Comparison of ENCODE assay signal across 14 mouse cellular contexts in the genomic region with DNA sequence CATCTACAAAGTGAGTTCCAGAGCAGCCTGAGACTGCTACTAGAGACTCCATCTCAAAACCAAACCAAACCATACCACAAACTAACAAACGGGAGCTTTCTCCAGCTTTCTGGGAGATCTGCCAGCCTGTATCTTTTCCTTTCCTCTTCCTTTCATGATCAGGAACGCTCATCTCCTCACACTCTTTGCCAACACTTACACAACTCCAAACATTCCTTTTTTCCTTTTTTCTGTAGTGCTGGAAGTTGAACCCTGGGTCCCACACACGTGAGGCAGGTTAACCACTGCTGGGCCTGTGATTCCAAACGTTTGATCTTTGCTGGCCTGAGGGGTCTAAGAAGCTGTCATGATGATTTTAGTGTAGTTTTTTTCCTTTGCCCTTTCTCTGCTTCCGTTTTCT. TPM values are rescaled to one million over a fixed set of nuclear protein-coding genes. Genes with fewer than 3 reads are reported as not detected.
A peak's percentile ranks its signal among the peaks of the same experiment; 100 is the strongest.
DNase-seq lines count a peak whose midpoint lies in the region; ATAC-seq and TF ChIP-seq lines count a peak whose summit lies in the region.
"Had no signal": no experiment of that assay in that cellular context is flagged by ENCODE, and none has a peak within 500 bp of the region (broad histone marks: within the 10 kb centered on the region; RNA-seq: fewer than 3 reads in every experiment).

No protein-coding gene starts in this region.

- H3K4me1 ChIP-seq in heart, postnatal 0 days (ENCODE audit: control insufficient read depth, insufficient read depth), result peaks cover 8% of the 10 kb centered on the region; the same call in 1 of the 2 replicates
- 0 out of 2 replicates have a peak, but pooled peaks cover 9% of the 10 kb centered on the region for H3K4me1 ChIP-seq in embryonic facial prominence, embryonic 14.5 days (ENCODE audit: control insufficient read depth, insufficient read depth, low read length)
- H3K4me1 ChIP-seq in liver, embryonic 11.5 days (replicated peaks; ENCODE audit: control insufficient read depth, insufficient read depth, low read length), result peaks cover 12% of the 10 kb centered on the region
- peaks cover 4% of the 10 kb centered on the region; the same call in 1 of the 2 replicates for H3K4me1 ChIP-seq in hindbrain, embryonic 12.5 days

- TF ChIP-seq CTCF in heart, postnatal 0 days (IDR thresholded peaks at IDR 0.05; ENCODE audit: low read depth), result no peak

- H3K4me3 ChIP-seq in heart, postnatal 0 days (ENCODE audit: low read depth, low read length), result no peak overlapping the region
- H3K4me3 ChIP-seq in embryonic facial prominence, embryonic 14.5 days (ENCODE audit: low read depth, low read length), result no peak overlapping the region
- H3K4me3 ChIP-seq in liver, embryonic 11.5 days (ENCODE audit: low read depth, low read length), result no peak overlapping the region
- H3K4me3 ChIP-seq in hindbrain, embryonic 12.5 days, result no peak overlapping the region
- H3K4me3 ChIP-seq: megakaryocyte, embryonic 14.5 days had no signal

- H3K9ac ChIP-seq in heart, postnatal 0 days (replicated peaks; ENCODE audit: low read depth, low read length), result no peak overlapping the region
- no peak overlapping the region for H3K9ac ChIP-seq in embryonic facial prominence, embryonic 14.5 days (ENCODE audit: low read depth, low read length)
- H3K9ac ChIP-seq in liver, embryonic 11.5 days (ENCODE audit: low read depth, low read length), result no peak overlapping the region
- no peak overlapping the region for H3K9ac ChIP-seq in hindbrain, embryonic 12.5 days

- H3K4me2 ChIP-seq in heart, postnatal 0 days (ENCODE audit: low read depth, low read length), result no peak overlapping the region
- no peak overlapping the region for H3K4me2 ChIP-seq in embryonic facial prominence, embryonic 14.5 days (ENCODE audit: low read depth, low read length)
- peak overlapping the region; percentile 23; the same call in 1 of the 2 replicates for H3K4me2 ChIP-seq in liver, embryonic 11.5 days
- no peak overlapping the region for H3K4me2 ChIP-seq in hindbrain, embryonic 12.5 days (replicated peaks)

- intact Hi-C loops in left cerebral cortex, postnatal 36 days (cut with DNase I), result no loop called here

- WGBS in heart, postnatal 0 days, result 30% methylated on average over 5 of the region's 5 CpGs
- WGBS in embryonic facial prominence, embryonic 14.5 days, result 25% methylated on average over 5 of the region's 5 CpGs
- WGBS in liver, embryonic 11.5 days, result 44% methylated on average over 5 of the region's 5 CpGs
- WGBS in hindbrain, embryonic 12.5 days, result 60% methylated on average over 5 of the region's 5 CpGs

- no peaks in the 10 kb centered on the region for H3K9me3 ChIP-seq in heart, postnatal 0 days (replicated peaks; ENCODE audit: control insufficient read depth, low read length)
- H3K9me3 ChIP-seq in embryonic facial prominence, embryonic 14.5 days (ENCODE audit: control insufficient read depth, low read length), result no peaks in the 10 kb centered on the region
- H3K9me3 ChIP-seq in liver, embryonic 11.5 days (ENCODE audit: control insufficient read depth, low read length), result no peaks in the 10 kb centered on the region
- no peaks in the 10 kb centered on the region for H3K9me3 ChIP-seq in hindbrain, embryonic 12.5 days (replicated peaks)
- H3K9me3 ChIP-seq: megakaryocyte, embryonic 14.5 days had no signal

- DNase-seq in heart, postnatal 0 days (ENCODE audit: low spot score), result peak; percentile 26
- DNase-seq in heart, adult 11 months, result no peak
- DNase-seq in 3T3-L1 (ENCODE audit: low read depth, low spot score), result peak; percentile 45
- peak; percentile 55 for DNase-seq in embryonic facial prominence, embryonic 14.5 days (ENCODE audit: low spot score)
- DNase-seq in liver, embryonic 11.5 days (ENCODE audit: low spot score), result no peak
- no peak for DNase-seq in left cerebral cortex, postnatal 36 days (ENCODE audit: low spot score in 2 of 2)
- DNase-seq in layer of hippocampus, adult 11-12 months (ENCODE audit: low spot score), result no peak
- DNase-seq: adrenal gland, postnatal 10 days; embryo, embryonic 11 days; gastrocnemius, postnatal 25 days; heart, postnatal 4 days; right cerebral cortex, postnatal 25 days had no signal

- ATAC-seq in heart, postnatal 0 days (ENCODE audit: insufficient read depth, low read depth), result no peak
- ATAC-seq in embryonic facial prominence, embryonic 14.5 days (ENCODE audit: low read depth), result no peak
- no peak for ATAC-seq in liver, embryonic 11.5 days (replicated peaks; ENCODE audit: low FRiP score)
- ATAC-seq in hindbrain, embryonic 12.5 days (ENCODE audit: low FRiP score), result no peak

- H3K27ac ChIP-seq in heart, postnatal 0 days (ENCODE audit: low read depth), result peak overlapping the region; percentile 41; the same call in 1 of the 2 replicates
- H3K27ac ChIP-seq in embryonic facial prominence, embryonic 14.5 days (replicated peaks; ENCODE audit: low read depth, low read length), result no peak overlapping the region; the same call in 1 of the 2 replicates
- H3K27ac ChIP-seq in liver, embryonic 11.5 days (ENCODE audit: low read depth, low read length), result peak overlapping the region; percentile 77
- no peak overlapping the region for H3K27ac ChIP-seq in hindbrain, embryonic 12.5 days

- no peak for TF ChIP-seq EP300 in heart, postnatal 0 days (IDR thresholded peaks at IDR 0.05; ENCODE audit: low read depth)

- no peaks in the 10 kb centered on the region for H3K36me3 ChIP-seq in heart, postnatal 0 days (replicated peaks; ENCODE audit: control insufficient read depth, insufficient read depth, low read length)
- no peaks in the 10 kb centered on the region for H3K36me3 ChIP-seq in embryonic facial prominence, embryonic 14.5 days (ENCODE audit: control insufficient read depth, insufficient read depth, low read length)
- H3K36me3 ChIP-seq in liver, embryonic 11.5 days (ENCODE audit: control insufficient read depth, insufficient read depth, low read length), result no peaks in the 10 kb centered on the region
- H3K36me3 ChIP-seq in hindbrain, embryonic 12.5 days, result no peaks in the 10 kb centered on the region

- H3K27me3 ChIP-seq in heart, postnatal 0 days (ENCODE audit: control insufficient read depth, insufficient read depth, low read length), result no peaks in the 10 kb centered on the region
- H3K27me3 ChIP-seq in embryonic facial prominence, embryonic 14.5 days (replicated peaks; ENCODE audit: control insufficient read depth, insufficient read depth, low read length), result no peaks in the 10 kb centered on the region
- H3K27me3 ChIP-seq in liver, embryonic 11.5 days (replicated peaks; ENCODE audit: control insufficient read depth, insufficient read depth, low read length), result no peaks in the 10 kb centered on the region
- H3K27me3 ChIP-seq in hindbrain, embryonic 12.5 days, result no peaks in the 10 kb centered on the region

RNA-seq across cellular contexts. Expression of a gene that starts 42.9 kb away (rescaled TPM):
- 7,011 and 7,051 TPM in 2 replicates for total RNA-seq in heart, postnatal 0 days (2014; rRNA removed; ENCODE audit: low replicate concordance)
- 2,146 and 2,221 TPM in 2 replicates for polyA plus RNA-seq in heart, postnatal 0 days (2015; fragmentation: Nextera tagmentation; extraction: Ambion mirVana)
- 5,674 and 6,022 TPM in 2 replicates for polyA plus RNA-seq in embryonic facial prominence, embryonic 14.5 days (2014; fragmentation: Nextera tagmentation; extraction: Ambion mirVana)
- 4,536 and 4,551 TPM in 2 replicates for polyA plus RNA-seq in liver, embryonic 11.5 days (2014; fragmentation: Nextera tagmentation; extraction: Ambion mirVana)
- polyA plus RNA-seq in hindbrain, embryonic 12.5 days (2016; fragmentation: Nextera tagmentation; extraction: Ambion mirVana), result 3,262 and 3,359 TPM in 2 replicates
- total RNA-seq in left cerebral cortex, postnatal 36 days (2021), result 1,000 to 10,000 TPM; 2,126 to 2,321 TPM

RNA-seq across cellular contexts. Expression of a gene that starts 56.0 kb away (rescaled TPM):
- total RNA-seq in heart, postnatal 0 days (2014; rRNA removed; ENCODE audit: low replicate concordance), result 6.3 and 13.4 TPM in 2 replicates
- polyA plus RNA-seq in heart, postnatal 0 days (2015; fragmentation: Nextera tagmentation; extraction: Ambion mirVana), result 7.3 and 8.0 TPM in 2 replicates
- polyA plus RNA-seq in embryonic facial prominence, embryonic 14.5 days (2014; fragmentation: Nextera tagmentation; extraction: Ambion mirVana), result 13.1 and 15.4 TPM in 2 replicates
- polyA plus RNA-seq in liver, embryonic 11.5 days (2014; fragmentation: Nextera tagmentation; extraction: Ambion mirVana), result 7.9 and 8.5 TPM in 2 replicates
- polyA plus RNA-seq in hindbrain, embryonic 12.5 days (2016; fragmentation: Nextera tagmentation; extraction: Ambion mirVana), result 15.1 and 16.9 TPM in 2 replicates
- total RNA-seq in left cerebral cortex, postnatal 36 days (2021), result 10 to 100 TPM; 19.3 to 19.7 TPM

Comparison
In these comparisons a context has a peak if more than half of its experiments do, and no peak if none do; other contexts are left out.
1. DNase-seq: peak in heart, postnatal 0 days (single experiment), 3T3-L1 (single experiment) and embryonic facial prominence, embryonic 14.5 days (single experiment); none in heart, adult 11 months (single experiment), liver, embryonic 11.5 days (single experiment), left cerebral cortex, postnatal 36 days (0 of 2) and layer of hippocampus, adult 11-12 months (single experiment).
2. H3K27ac ChIP-seq: peak in heart, postnatal 0 days (single experiment) and liver, embryonic 11.5 days (single experiment); none in embryonic facial prominence, embryonic 14.5 days (single experiment) and hindbrain, embryonic 12.5 days (single experiment).